Mouse (Mus musculus): ENCODE results near the gene Gm36028. TPM values are rescaled to one million over a fixed set of nuclear protein-coding genes. Genes with fewer than 3 reads are reported as not detected.

Gene Gm36028
- polyA plus RNA-seq, 1 experiment from 2014 or later = not detected

DNA sequence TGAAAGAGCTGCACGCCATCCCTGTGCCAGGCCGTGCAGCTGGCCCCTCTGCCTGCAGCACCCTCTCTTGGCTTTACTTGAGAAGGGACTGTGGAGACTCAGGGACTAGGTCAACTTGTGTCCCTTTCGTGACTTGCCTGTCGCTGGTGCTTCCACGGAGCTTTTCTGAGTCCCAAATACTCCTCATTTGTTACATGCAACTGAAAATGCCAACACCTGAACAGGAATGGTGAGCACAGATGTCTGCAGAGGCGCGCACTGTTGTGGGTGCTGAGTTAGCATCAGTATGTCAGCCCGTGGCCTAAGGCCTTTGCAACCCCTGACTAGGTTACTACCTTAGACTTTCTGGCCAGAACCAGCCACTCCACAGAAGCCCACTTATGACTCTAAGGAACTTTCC lies 49.1 kb downstream of the Gm36028 start:
- WGBS = 76% methylated on average over 8 of the region's 8 CpGs
- Histone ChIP-seq H3K36me3 (ENCODE audit: control insufficient read depth, insufficient read depth, low read length) (peaks cover 36% of the 10 kb centered on the region), H3K4me1 (replicated peaks; ENCODE audit: control insufficient read depth, insufficient read depth, low read length) (peaks cover 30% of the 10 kb centered on the region; the same call in 1 of the 2 replicates), H3K27me3 (replicated peaks; ENCODE audit: control insufficient read depth, insufficient read depth, low read length) (no peaks in the 10 kb centered on the region), H3K9ac (ENCODE audit: low read length) (no peak overlapping the region), H3K9me3 (ENCODE audit: control insufficient read depth, low read length) (no peaks in the 10 kb centered on the region), H3K4me3 (ENCODE audit: low read depth, low read length) (no peak overlapping the region), H3K4me2 (ENCODE audit: low read length) (no peak overlapping the region), H3K27ac (ENCODE audit: low read depth) (no peak overlapping the region)
- DNase-seq (ENCODE audit: low spot score) (no peak), ATAC-seq (replicated peaks; ENCODE audit: low FRiP score, low TSS enrichment, low read depth) (no peak)

DNA sequence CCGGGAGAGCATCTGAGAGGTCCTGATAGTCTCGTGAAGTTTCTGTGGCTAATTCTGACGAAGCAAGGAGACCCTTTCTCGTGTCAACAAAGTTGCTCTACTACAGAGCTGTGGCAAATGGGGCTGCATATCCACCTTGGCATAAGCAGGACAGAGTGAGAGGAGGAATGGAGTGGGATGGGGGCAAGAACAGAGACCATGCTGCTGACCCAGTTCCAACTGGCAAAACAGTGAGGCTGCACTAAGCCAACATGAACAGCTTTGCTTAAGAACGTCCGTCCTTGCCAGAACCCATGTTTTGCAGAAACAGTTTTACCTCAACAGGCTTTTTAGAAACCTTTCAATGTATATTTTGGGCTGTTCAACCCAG lies 51.3 kb downstream of the Gm36028 start:
- H3K9me3 ChIP-seq (ENCODE audit: control insufficient read depth, low read length) = no peaks in the 10 kb centered on the region
- peaks cover 26% of the 10 kb centered on the region; the same call in 1 of the 2 replicates for H3K4me1 ChIP-seq (replicated peaks; ENCODE audit: control insufficient read depth, insufficient read depth, low read length)
- H3K36me3 ChIP-seq (ENCODE audit: control insufficient read depth, insufficient read depth, low read length) = peaks cover 17% of the 10 kb centered on the region; the same call in 1 of the 2 replicates
- no peak overlapping the region for H3K9ac ChIP-seq (ENCODE audit: low read length)
- DNase-seq (ENCODE audit: low spot score) = no peak
- peak overlapping the region; percentile 76 for H3K27ac ChIP-seq (ENCODE audit: low read depth)
- WGBS = 70% methylated on average over 6 of the region's 6 CpGs
- H3K4me3 ChIP-seq (ENCODE audit: low read depth, low read length) = no peak overlapping the region
- H3K27me3 ChIP-seq (replicated peaks; ENCODE audit: control insufficient read depth, insufficient read depth, low read length) = no peaks in the 10 kb centered on the region
- no peak for ATAC-seq (replicated peaks; ENCODE audit: low FRiP score, low TSS enrichment, low read depth)
- no peak overlapping the region for H3K4me2 ChIP-seq (ENCODE audit: low read length)

DNA sequence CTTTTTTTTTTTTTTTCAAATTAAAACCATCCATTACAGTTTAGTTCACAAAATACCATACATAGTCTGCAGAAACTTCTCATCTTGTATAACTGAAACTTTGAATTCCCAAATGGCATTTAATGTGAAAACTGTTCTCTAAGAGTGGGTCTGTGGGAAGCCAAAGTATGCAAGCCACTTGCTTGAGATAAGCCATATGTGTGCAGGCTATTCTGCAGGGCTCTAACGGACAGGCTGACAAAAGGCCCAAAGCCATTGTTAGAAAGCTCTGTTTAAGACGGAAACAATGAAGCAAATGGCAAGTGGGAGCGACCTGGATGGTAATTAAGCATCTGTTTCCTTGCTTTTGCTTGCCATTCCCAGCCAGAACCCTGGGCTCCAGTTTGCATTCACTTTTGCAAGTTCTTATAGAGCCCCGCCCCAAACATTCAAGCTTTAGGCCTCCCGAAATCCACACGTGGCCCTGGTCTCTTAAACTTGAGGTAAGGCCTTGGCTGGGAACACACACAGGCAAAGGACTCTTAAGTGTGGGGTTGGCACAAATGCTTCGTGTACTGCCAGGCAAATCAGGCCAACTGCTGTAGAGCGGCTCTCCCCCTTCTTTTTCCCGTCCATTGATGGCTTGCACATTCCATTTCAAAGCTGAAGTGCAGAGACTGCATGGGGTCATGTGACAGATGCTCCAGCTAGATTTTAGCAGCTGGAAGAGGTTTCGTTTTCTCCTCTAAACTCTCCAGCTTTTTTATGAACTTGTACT lies 51.9 kb downstream of the Gm36028 start:
- H3K4me2 ChIP-seq (ENCODE audit: low read length) = no peak overlapping the region
- peak overlapping the region; percentile 76 for H3K27ac ChIP-seq (ENCODE audit: low read depth)
- H3K9ac ChIP-seq (ENCODE audit: low read length) = no peak overlapping the region
- no peak overlapping the region for H3K4me3 ChIP-seq (ENCODE audit: low read depth, low read length)
- DNase-seq (ENCODE audit: low spot score) (no peak), ATAC-seq (replicated peaks; ENCODE audit: low FRiP score, low TSS enrichment, low read depth) (no peak)
- peaks cover 23% of the 10 kb centered on the region; the same call in 1 of the 2 replicates for H3K4me1 ChIP-seq (replicated peaks; ENCODE audit: control insufficient read depth, insufficient read depth, low read length)
- 59% methylated on average over 10 of the region's 10 CpGs for WGBS
- no peaks in the 10 kb centered on the region for H3K27me3 ChIP-seq (replicated peaks; ENCODE audit: control insufficient read depth, insufficient read depth, low read length)
- H3K36me3 ChIP-seq (ENCODE audit: control insufficient read depth, insufficient read depth, low read length) = peaks cover 20% of the 10 kb centered on the region; the same call in 1 of the 2 replicates
- H3K9me3 ChIP-seq (ENCODE audit: control insufficient read depth, low read length) = no peaks in the 10 kb centered on the region

DNA sequence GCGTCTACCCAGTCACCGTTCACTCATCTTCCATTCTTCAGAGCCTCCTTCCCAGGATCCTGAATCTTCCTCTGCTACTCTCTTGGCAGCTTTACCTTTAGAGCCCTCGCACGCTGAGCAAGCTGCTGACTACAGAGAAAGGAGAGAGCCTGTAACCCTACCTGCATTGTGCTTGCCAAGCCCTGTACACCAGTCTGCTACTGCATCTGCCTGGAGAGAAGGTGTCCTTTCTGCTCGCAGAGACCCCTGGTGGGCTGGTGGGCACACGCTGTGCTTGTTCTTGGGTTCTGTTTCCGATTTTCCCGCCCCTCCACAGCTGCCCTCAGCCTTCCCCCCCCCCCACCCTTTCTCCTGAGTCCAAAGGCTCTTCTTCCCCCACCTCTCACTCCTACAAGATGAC lies 53.7 kb downstream of the Gm36028 start:
- H3K9ac ChIP-seq (ENCODE audit: low read length) = no peak overlapping the region
- H3K27me3 ChIP-seq (replicated peaks; ENCODE audit: control insufficient read depth, insufficient read depth, low read length) = no peaks in the 10 kb centered on the region
- peaks cover 13% of the 10 kb centered on the region; the same call in 1 of the 2 replicates for H3K4me1 ChIP-seq (replicated peaks; ENCODE audit: control insufficient read depth, insufficient read depth, low read length)
- H3K4me2 ChIP-seq (ENCODE audit: low read length) = no peak overlapping the region
- no peak overlapping the region for H3K4me3 ChIP-seq (ENCODE audit: low read depth, low read length)
- DNase-seq (ENCODE audit: low spot score) (no peak), ATAC-seq (replicated peaks; ENCODE audit: low FRiP score, low TSS enrichment, low read depth) (no peak)
- no peak overlapping the region for H3K27ac ChIP-seq (ENCODE audit: low read depth)
- no peaks in the 10 kb centered on the region for H3K9me3 ChIP-seq (ENCODE audit: control insufficient read depth, low read length)
- H3K36me3 ChIP-seq (ENCODE audit: control insufficient read depth, insufficient read depth, low read length) = peaks cover 32% of the 10 kb centered on the region
- 78% methylated on average over 8 of the region's 8 CpGs for WGBS

GRCm38 (mm10) chr16:37805746-37806495 lies 55.0 kb downstream of the Gm36028 start:
- Histone ChIP-seq H3K36me3 (ENCODE audit: control insufficient read depth, insufficient read depth, low read length) (peaks cover 36% of the 10 kb centered on the region), H3K9me3 (ENCODE audit: control insufficient read depth, low read length) (no peaks in the 10 kb centered on the region)
- DNase-seq (ENCODE audit: low spot score) = no peak

DNA sequence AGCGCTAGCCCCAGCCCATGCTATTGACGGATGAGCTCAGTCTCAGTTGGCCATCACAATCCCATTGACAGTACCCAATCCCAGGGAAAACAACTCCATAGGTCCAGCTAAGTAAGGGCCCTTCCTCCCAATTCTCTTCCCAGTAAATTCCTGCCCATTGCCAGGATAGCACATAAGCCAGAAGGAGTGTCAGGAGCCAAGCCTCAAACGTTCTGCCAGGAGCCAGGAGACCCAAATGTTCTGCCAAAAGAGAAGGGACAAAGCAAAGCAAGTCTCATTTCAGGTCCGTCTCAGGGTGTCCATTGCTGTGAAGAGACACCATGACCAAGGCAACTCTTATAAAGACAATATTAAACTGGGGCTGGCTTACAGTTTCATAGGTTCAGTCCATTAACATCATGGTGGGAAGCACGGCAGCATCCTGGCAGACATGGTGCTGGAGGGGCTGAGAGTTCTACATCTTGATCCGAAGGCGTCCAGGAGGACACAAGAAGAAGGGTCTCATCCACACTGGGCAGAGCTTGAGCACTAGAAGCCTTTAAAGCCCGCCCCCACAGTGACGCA lies 57.5 kb downstream of the Gm36028 start:
- Histone ChIP-seq H3K27me3 (replicated peaks; ENCODE audit: control insufficient read depth, insufficient read depth, low read length) (no peaks in the 10 kb centered on the region), H3K4me3 (ENCODE audit: low read depth, low read length) (no peak overlapping the region), H3K9me3 (ENCODE audit: control insufficient read depth, low read length) (no peaks in the 10 kb centered on the region), H3K9ac (ENCODE audit: low read length) (no peak overlapping the region), H3K4me2 (ENCODE audit: low read length) (no peak overlapping the region), H3K27ac (ENCODE audit: low read depth) (no peak overlapping the region), H3K4me1 (replicated peaks; ENCODE audit: control insufficient read depth, insufficient read depth, low read length) (peaks cover 3% of the 10 kb centered on the region; the same call in 1 of the 2 replicates), H3K36me3 (ENCODE audit: control insufficient read depth, insufficient read depth, low read length) (peaks cover 40% of the 10 kb centered on the region)
- ATAC-seq (replicated peaks; ENCODE audit: low FRiP score, low TSS enrichment, low read depth) (no peak), DNase-seq (ENCODE audit: low spot score) (no peak)
- WGBS = 98% methylated on average over 9 of the region's 9 CpGs

More at GRCm38 (mm10) chr16:37805746-37806495, 55.0 kb downstream of the Gm36028 start:
- H3K9ac ChIP-seq (ENCODE audit: low read length) = no peak overlapping the region
- H3K4me3 ChIP-seq (ENCODE audit: low read depth, low read length) = no peak overlapping the region
- ATAC-seq (replicated peaks; ENCODE audit: low FRiP score, low TSS enrichment, low read depth) = no peak
- no peaks in the 10 kb centered on the region for H3K27me3 ChIP-seq (replicated peaks; ENCODE audit: control insufficient read depth, insufficient read depth, low read length)
- H3K4me1 ChIP-seq (replicated peaks; ENCODE audit: control insufficient read depth, insufficient read depth, low read length) = peaks cover 9% of the 10 kb centered on the region; the same call in 1 of the 2 replicates
- no peak overlapping the region; the same call in 1 of the 2 replicates for H3K27ac ChIP-seq (ENCODE audit: low read depth)
- WGBS = 63% methylated on average over 3 of the region's 3 CpGs
- no peak overlapping the region for H3K4me2 ChIP-seq (ENCODE audit: low read length)

DNA sequence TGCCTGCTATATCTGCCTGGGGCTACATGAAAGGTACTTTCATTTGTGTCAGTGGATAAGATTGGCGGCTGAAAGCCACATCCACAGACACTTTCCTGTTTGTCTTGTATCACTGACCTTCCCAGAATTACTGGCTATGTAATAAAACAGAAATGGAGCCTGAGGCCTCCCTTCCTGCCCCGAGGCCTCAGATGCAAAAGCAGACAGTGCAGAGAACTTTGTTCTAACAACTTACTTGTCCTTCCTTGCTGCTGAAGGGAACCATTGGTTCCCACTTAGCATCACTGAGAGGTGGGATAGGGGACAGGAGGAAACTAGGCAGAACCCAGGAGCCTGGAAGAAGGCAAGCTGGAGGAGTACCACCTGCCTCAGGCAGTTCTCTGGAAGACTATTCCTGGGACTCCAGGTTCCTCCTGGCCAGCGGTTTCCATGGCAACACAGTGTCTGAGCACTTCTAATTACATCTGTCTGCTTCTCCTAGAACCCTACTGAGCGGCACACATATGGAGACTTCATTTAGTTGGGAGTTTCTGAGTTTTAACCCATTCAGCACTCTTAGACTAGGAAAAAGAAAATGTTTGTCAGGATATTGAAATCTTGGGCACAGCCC lies 58.2 kb downstream of the Gm36028 start:
- Histone ChIP-seq H3K27me3 (replicated peaks; ENCODE audit: control insufficient read depth, insufficient read depth, low read length) (no peaks in the 10 kb centered on the region), H3K9me3 (ENCODE audit: control insufficient read depth, low read length) (no peaks in the 10 kb centered on the region), H3K36me3 (ENCODE audit: control insufficient read depth, insufficient read depth, low read length) (peaks cover 35% of the 10 kb centered on the region), H3K27ac (ENCODE audit: low read depth) (no peak overlapping the region), H3K4me2 (ENCODE audit: low read length) (no peak overlapping the region), H3K4me1 (replicated peaks; ENCODE audit: control insufficient read depth, insufficient read depth, low read length) (0 out of 2 replicates have a peak, but pooled peaks cover 3% of the 10 kb centered on the region), H3K9ac (ENCODE audit: low read length) (no peak overlapping the region), H3K4me3 (ENCODE audit: low read depth, low read length) (no peak overlapping the region)
- ATAC-seq (replicated peaks; ENCODE audit: low FRiP score, low TSS enrichment, low read depth) = no peak
- no peak for DNase-seq (ENCODE audit: low spot score)
- 54% methylated on average over 4 of the region's 4 CpGs for WGBS

GRCm38 (mm10) chr16:37801097-37801496 lies 59.8 kb downstream of the Gm36028 start:
- Histone ChIP-seq H3K9ac (ENCODE audit: low read length) (no peak overlapping the region), H3K36me3 (ENCODE audit: control insufficient read depth, insufficient read depth, low read length) (peaks cover 30% of the 10 kb centered on the region), H3K4me3 (ENCODE audit: low read depth, low read length) (no peak overlapping the region), H3K4me2 (ENCODE audit: low read length) (no peak overlapping the region), H3K27ac (ENCODE audit: low read depth) (no peak overlapping the region), H3K4me1 (replicated peaks; ENCODE audit: control insufficient read depth, insufficient read depth, low read length) (0 out of 2 replicates have a peak, but pooled peaks cover 3% of the 10 kb centered on the region), H3K9me3 (ENCODE audit: control insufficient read depth, low read length) (no peaks in the 10 kb centered on the region), H3K27me3 (replicated peaks; ENCODE audit: control insufficient read depth, insufficient read depth, low read length) (no peaks in the 10 kb centered on the region)
- 83% methylated on average over 2 of the region's 2 CpGs for WGBS
- DNase-seq (ENCODE audit: low spot score) (no peak), ATAC-seq (replicated peaks; ENCODE audit: low FRiP score, low TSS enrichment, low read depth) (no peak)
